Mouse (Mus musculus): ENCODE results near the gene Frmd5.
A peak's percentile ranks its signal among the peaks of the same experiment; 100 is the strongest.
"Not testable (repeated sequence)": the region's sequence is repeated elsewhere in the genome, so short reads cannot be mapped to it uniquely, and the experiment has no call there.

Gene Frmd5

DNA sequence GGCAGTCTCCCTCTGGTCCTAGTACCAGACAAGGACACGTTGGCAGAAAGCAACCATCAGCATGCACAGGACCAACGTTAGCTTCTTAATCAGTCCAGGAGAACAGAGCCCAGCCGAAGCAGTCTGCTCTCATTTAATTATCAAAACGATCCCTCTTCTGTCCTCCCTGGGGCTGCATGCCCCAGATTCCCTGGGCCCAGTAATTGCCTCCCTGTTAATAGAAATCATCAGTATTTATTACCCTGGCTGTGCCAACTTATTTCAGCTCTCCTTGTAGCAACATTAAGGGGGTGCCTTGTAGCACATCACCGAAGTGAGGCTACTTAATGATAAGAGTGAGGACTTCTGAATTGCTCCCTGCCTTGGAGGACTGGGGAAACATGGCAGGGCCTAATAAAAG, 241.0 kb downstream of the Frmd5 start:
- no peak for DNase-seq

- no peak for DNase-seq
Observed at GRCm38 (mm10) chr2:121563117-121563516, 243.8 kb downstream of the Frmd5 start.

DNA sequence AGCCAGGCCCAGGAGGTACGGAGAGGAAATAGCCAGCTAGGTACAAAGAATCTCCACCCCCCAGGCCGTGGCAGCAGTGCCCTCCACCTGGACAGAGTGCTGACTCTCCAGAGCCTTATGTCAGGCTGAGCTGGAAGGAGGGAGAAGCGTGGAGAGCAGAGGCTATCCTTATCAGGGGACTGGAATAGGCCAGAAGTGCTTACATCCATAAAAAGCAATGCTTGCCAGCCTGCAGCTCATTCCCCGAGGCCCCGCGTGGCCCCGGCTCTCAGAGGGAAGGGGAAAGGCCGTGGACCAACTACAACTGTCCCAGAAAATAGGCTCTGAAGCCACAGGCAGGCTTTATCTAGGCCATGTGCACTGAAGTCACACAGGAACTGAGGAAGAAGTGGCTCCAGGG, 255.6 kb downstream of the Frmd5 start:
- DNase-seq, result no peak

DNA sequence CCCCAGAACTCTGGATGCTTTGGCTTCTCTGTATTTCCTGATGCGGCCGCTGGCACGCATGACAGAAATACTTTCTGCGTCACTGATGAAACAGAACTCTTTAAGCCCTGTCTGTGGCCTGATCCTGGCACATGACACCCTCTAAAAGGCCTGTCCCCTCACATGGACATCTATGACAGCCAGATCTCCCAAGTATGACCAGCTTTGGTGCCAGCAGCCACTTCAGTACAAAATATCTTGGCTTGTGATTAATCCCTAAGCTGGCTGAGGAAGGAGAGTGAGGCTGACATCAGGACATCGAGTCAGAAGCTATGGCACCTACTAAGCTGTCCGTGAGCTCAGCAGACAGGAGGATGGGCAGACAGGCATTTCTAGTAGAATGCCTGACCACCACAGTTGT, 257.3 kb downstream of the Frmd5 start:
- DNase-seq, result no peak

DNA sequence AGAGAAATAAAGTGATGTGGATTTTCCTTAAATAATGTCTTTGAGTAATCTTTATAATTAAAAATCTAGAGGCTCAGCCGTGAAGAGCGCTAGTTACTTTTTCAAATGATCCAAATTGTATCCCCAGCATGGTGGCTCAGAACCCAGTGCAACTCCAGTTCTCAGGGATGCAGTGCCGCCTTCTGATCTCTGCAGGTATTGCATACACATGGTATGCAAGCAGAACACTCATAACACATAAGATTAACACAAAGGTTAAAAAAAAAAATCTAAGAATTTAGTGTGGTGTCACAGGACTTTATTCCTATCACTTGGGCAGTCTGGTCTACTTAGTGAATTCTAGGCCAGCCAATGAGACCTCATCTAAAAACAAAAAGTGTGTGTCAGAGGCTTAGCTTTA, 262.1 kb downstream of the Frmd5 start:
- no peak for DNase-seq

DNA sequence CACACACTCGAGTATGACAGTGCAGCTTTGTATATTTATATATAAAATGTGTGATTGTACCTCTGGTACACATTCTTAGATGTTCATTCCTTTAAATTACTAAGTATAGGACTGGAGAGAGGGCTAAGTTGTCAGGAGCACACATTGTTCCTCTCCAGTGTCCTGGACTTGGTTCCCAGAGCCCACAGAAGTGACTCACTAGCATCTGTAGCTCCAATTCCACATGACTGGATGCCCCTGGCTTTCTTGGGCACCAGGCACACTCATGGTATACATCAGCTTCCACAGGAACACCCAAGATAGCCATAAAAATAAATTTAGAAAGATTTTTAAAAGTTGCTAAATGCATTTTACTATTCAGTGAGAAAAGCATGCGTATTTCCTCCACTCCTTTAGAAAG, 281.8 kb downstream of the Frmd5 start:
- DNase-seq, result no peak

- DNase-seq, result not testable (repeated sequence)
Observed at GRCm38 (mm10) chr2:121522830-121523229, 284.1 kb downstream of the Frmd5 start.

DNA sequence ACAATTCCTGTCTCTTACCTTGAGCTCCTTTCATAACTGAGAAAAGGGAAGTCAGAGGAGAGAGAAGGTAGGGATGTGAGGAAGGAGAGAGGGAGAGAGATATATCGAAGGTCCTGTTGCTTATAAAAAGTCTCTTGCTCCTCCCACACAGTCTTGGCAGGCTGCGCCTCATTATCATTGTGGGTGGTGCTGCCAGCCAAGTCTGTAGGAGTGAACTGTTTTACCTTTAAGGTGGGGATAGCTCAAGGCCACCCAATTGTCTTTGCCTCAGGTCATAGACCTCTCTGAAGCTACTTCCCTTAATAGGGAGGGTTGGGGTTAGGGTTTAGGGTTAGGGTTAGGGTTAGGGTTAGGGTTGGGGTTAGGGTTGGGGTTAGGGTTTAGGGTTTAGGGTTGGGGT, 284.9 kb downstream of the Frmd5 start:
- DNase-seq, result no peak

GRCm38 (mm10) chr2:121518711-121519110, 288.2 kb downstream of the Frmd5 start:
- not testable (repeated sequence) for DNase-seq

GRCm38 (mm10) chr2:121518106-121518505, 288.8 kb downstream of the Frmd5 start:
- no peak for DNase-seq

DNA sequence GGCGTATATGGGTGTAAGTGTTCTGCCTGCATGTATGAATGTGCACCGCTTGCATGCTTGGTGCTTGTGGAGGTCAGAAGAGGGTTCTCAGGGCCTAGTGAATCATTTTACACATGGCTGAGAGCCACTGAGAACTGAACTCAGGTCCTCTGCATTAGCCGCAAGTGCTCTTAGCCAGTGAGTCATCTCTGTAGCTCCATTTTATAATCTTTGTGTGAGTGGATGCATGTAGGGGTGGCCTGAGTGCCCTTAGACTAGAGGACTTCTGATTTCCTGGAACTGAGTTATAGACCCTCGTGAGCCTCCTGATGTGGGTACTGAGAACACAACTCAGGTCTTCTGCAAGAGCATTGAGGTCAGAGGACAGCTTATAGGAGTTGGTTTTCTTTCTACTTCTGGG, 292.7 kb downstream of the Frmd5 start:
- DNase-seq, result peak; percentile 15

- DNase-seq, result not testable (repeated sequence)
Observed at GRCm38 (mm10) chr2:121512991-121513765, 293.7 kb downstream of the Frmd5 start.

DNA sequence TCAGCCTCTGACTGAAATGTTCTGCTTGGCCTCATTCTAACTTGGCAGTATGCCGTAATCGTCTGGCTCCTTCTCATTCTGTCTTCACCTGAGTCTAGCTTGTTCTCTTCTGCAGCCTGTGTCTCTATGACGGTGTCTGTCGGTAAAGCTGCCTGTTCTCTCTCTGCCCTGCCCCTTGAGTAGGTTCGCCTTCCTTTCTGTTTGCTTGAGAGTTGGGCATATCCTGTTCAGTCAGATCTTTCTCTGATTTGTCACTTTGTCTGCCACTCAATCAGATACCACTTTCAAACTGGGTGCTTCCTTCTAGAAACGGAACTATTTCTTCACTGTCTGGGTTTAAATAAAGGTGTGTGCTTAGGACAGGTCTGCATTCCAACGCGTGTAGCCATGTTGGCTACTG, 295.5 kb downstream of the Frmd5 start:
- no peak for DNase-seq

DNA sequence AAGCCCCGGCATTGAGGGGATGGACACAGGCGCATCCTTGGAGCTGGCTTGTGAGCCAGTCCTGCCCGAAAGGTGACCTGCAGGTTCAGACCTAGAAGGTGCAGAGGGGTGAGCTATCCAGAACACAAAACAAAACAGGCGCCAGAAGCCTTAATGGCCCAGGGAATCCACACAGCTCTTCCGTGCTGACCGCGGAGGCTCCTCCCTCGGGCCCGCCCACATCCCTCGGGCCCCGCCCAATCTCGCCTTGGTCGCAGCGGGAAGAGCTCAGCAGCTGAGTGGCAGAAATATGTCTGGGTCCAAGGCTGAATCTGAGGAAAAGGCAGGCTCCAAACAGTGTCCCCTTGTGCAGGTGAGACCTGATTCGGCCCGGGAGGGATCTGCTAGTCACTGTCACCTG, 297.3 kb downstream of the Frmd5 start:
- peak; percentile 84 for DNase-seq

DNA sequence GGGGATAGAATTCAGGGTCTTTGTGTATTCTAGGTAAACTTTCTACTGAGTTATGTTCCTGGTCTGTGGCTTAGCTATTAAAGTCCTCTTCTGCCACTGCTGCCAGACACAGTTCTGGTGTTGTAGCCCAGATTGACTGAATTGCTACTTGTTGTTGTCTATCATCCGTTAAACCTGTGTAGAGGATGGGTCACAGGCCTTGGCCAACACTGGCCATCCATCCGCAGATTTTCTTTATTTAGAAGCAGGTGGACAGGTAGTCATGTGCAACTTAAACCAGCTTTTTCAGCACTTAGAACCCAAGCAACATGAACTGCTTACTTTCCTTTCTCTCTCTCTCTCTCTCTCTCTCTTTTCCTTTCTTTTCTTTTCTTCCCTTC, 298.9 kb downstream of the Frmd5 start:
- DNase-seq, result no peak

- no peak for DNase-seq
Observed at GRCm38 (mm10) chr2:121507173-121507950, 299.5 kb downstream of the Frmd5 start.

DNA sequence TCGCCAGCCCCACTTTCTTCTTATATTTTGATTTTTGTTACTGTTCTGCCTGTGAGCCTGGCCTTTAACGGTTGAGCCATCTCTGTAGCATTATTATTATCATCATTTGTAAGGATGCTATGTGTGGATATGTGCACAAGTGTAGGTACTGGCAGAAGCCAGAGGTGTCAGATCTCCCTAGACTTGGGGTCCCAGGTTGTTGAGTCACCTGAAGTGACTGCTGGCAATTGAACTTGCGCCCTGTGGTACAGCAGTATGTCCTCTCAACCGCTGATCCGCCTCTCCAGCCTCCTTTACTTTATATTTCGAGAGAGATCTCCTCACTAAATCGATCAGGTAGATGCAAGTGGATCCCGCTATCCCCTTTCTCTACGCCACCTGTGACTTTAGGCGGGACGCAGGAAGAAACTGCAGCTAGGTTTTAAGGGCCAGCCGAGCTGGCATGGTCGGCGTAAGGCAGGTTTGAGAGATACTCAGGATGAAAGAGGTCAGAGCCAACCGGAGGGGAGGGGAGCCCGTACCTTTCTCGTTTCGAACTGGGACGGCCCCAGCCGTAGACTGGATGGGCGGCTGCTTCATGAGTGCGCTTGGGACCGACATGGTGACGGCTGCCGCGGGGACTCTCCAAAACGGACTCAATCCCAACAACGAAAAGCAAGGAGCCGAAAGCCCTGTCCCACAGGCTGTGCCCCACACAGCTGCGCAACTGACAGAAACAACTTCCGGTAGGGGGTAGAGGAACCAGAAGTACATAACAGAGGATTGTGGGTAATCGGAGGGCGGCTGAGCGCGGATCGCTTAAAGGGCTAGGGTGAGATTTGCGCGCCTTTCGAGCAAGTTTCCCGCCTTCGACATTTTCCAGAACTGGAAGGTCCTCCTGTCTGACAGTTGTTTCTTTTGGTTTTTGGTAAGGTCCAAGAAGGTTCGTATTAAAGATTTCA, 300.7 kb downstream of the Frmd5 start, which contains the start of the genes Mfap1a and Wdr76:
Gene Mfap1a, minus strand, starts transcription at position 724 of the 941 bp plus-strand sequence.
Gene Wdr76, plus strand, starts transcription at position 782 of the 941 bp plus-strand sequence.
- DNase-seq, result peak; percentile 95

DNA sequence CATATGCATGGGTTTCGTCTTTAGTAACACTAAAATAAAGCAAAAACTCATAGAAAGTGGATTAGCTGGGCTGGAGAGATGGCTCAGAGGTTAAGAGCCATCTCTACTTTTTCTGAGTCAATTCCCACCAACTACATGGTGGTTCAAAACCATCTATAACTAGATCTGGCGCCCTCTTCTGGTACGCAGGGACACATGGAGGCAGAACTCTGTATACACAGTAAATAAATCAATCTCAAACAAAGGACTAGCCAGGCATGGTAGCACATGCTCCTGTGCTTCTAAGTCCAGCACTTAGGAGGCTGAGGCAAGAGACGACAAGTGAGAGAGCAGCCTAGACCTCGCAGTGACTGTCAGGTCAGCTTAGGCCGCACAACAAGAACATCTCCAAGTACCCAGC, 305.3 kb downstream of the Frmd5 start:
- not testable (repeated sequence) for DNase-seq
